In the genomic region with DNA sequence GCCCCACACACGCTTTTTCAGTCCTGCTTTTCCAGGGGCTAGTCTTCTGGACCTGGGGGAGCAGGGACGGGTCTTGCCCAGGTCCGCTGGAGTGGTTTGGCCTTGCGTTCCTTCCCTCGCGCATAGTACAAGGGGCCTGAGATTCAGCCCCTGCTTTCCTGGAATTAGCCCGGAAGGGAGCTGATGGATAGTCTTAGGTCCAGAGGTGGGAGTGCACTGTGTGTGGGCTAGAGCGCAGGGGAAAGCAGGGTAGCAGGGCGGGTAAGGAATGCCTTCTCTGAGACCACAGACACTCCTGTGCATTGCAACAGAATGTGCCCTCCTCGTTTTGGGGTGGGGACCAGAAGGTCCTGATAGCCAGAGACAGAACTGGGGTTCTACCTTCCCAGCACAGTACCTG, we compare ENCODE assay signal across 8 mouse cellular contexts. TPM values are rescaled to one million over a fixed set of nuclear protein-coding genes. Genes with fewer than 3 reads are reported as not detected.
A peak's percentile ranks its signal among the peaks of the same experiment; 100 is the strongest.
DNase-seq lines count a peak whose midpoint lies in the region; ATAC-seq and TF ChIP-seq lines count a peak whose summit lies in the region.

No protein-coding gene starts in this region.

- H3K4me1 ChIP-seq in kidney, embryonic 15.5 days, result peaks cover 69% of the 10 kb centered on the region
- peaks cover 26% of the 10 kb centered on the region for H3K4me1 ChIP-seq in embryonic facial prominence, embryonic 14.5 days (ENCODE audit: control insufficient read depth, insufficient read depth, low read length)
- peaks cover 35% of the 10 kb centered on the region for H3K4me1 ChIP-seq in intestine, embryonic 14.5 days (replicated peaks; ENCODE audit: control insufficient read depth, insufficient read depth, low read length)
- peaks cover 17% of the 10 kb centered on the region for H3K4me1 ChIP-seq in midbrain, postnatal 0 days (ENCODE audit: insufficient read depth, low read length)

- peak overlapping the region; percentile 83 for H3K4me3 ChIP-seq in kidney, embryonic 15.5 days (replicated peaks)
- H3K4me3 ChIP-seq in embryonic facial prominence, embryonic 14.5 days (ENCODE audit: low read depth, low read length), result peak overlapping the region; percentile 64
- H3K4me3 ChIP-seq in intestine, embryonic 14.5 days (ENCODE audit: low read depth, low read length), result peak overlapping the region; percentile 71
- H3K4me3 ChIP-seq in midbrain, postnatal 0 days (ENCODE audit: low read depth, low read length), result peak overlapping the region; percentile 61

- 23% methylated on average over 10 of the region's 10 CpGs for WGBS in kidney, embryonic 15.5 days
- 48% methylated on average over 10 of the region's 10 CpGs for WGBS in embryonic facial prominence, embryonic 14.5 days
- WGBS in intestine, embryonic 14.5 days, result 21% methylated on average over 10 of the region's 10 CpGs
- 43% methylated on average over 10 of the region's 10 CpGs for WGBS in midbrain, postnatal 0 days

- peak; percentile 45 for ATAC-seq in kidney, embryonic 15.5 days (replicated peaks; ENCODE audit: low FRiP score)
- ATAC-seq in embryonic facial prominence, embryonic 14.5 days (ENCODE audit: low read depth), result no peak
- peak; percentile 36 for ATAC-seq in intestine, embryonic 14.5 days (replicated peaks; ENCODE audit: low FRiP score, low TSS enrichment, low read depth)
- ATAC-seq in midbrain, postnatal 0 days (ENCODE audit: low FRiP score), result 0 out of 2 replicates have a peak, but pooled peaks have one; percentile 33

- H3K27me3 ChIP-seq in kidney, embryonic 15.5 days, result no peaks in the 10 kb centered on the region
- H3K27me3 ChIP-seq in embryonic facial prominence, embryonic 14.5 days (replicated peaks; ENCODE audit: control insufficient read depth, insufficient read depth, low read length), result no peaks in the 10 kb centered on the region
- H3K27me3 ChIP-seq in intestine, embryonic 14.5 days (replicated peaks; ENCODE audit: control insufficient read depth, insufficient read depth, low read length), result no peaks in the 10 kb centered on the region
- H3K27me3 ChIP-seq in midbrain, postnatal 0 days (ENCODE audit: insufficient read depth, low read length), result no peaks in the 10 kb centered on the region

- H3K4me2 ChIP-seq in kidney, embryonic 15.5 days, result peak overlapping the region; percentile 89
- H3K4me2 ChIP-seq in embryonic facial prominence, embryonic 14.5 days (ENCODE audit: low read depth, low read length), result peak overlapping the region; percentile 74
- H3K4me2 ChIP-seq in intestine, embryonic 14.5 days (ENCODE audit: low read length), result peak overlapping the region; percentile 80
- H3K4me2 ChIP-seq in midbrain, postnatal 0 days (ENCODE audit: low read depth, low read length, poor library complexity, severe bottlenecking), result peak overlapping the region; percentile 91

- no peak for DNase-seq in kidney, adult 11 months
- DNase-seq in embryonic facial prominence, embryonic 14.5 days (ENCODE audit: low spot score), result no peak
- DNase-seq in intestine, embryonic 14.5 days (ENCODE audit: low spot score), result no peak
- no peak for DNase-seq in midbrain, postnatal 0 days (ENCODE audit: low spot score)
- no peak for DNase-seq in ovary, postnatal 36 days (ENCODE audit: low spot score)
- no peak for DNase-seq in right cerebral cortex, postnatal 4 days
- DNase-seq in B cell, adult 2 months, result no peak

- TF ChIP-seq CTCF in midbrain, postnatal 0 days (IDR thresholded peaks at IDR 0.05), result no peak

- H3K27ac ChIP-seq in kidney, embryonic 15.5 days, result peak overlapping the region; percentile 87
- H3K27ac ChIP-seq in embryonic facial prominence, embryonic 14.5 days (replicated peaks; ENCODE audit: low read depth, low read length), result peak overlapping the region; percentile 34
- no peak overlapping the region; the same call in 1 of the 2 replicates for H3K27ac ChIP-seq in intestine, embryonic 14.5 days (ENCODE audit: low read depth)
- H3K27ac ChIP-seq in midbrain, postnatal 0 days (ENCODE audit: low read depth, low read length), result peak overlapping the region; percentile 80

- 0 out of 2 replicates have a peak overlapping the region, but pooled peaks have one; percentile 73 for H3K9ac ChIP-seq in kidney, embryonic 15.5 days
- peak overlapping the region; percentile 83; the same call in 1 of the 2 replicates for H3K9ac ChIP-seq in embryonic facial prominence, embryonic 14.5 days (ENCODE audit: low read depth, low read length)
- H3K9ac ChIP-seq in intestine, embryonic 14.5 days (ENCODE audit: low read length), result no peak overlapping the region
- H3K9ac ChIP-seq in midbrain, postnatal 0 days (replicated peaks; ENCODE audit: low read length, poor library complexity, severe bottlenecking), result peak overlapping the region; percentile 87

- H3K36me3 ChIP-seq in kidney, embryonic 15.5 days, result peaks cover 24% of the 10 kb centered on the region
- peaks cover 25% of the 10 kb centered on the region for H3K36me3 ChIP-seq in embryonic facial prominence, embryonic 14.5 days (ENCODE audit: control insufficient read depth, insufficient read depth, low read length)
- H3K36me3 ChIP-seq in intestine, embryonic 14.5 days (ENCODE audit: control insufficient read depth, insufficient read depth, low read length), result peaks cover 17% of the 10 kb centered on the region
- no peaks in the 10 kb centered on the region; the same call in 1 of the 2 replicates for H3K36me3 ChIP-seq in midbrain, postnatal 0 days (ENCODE audit: insufficient read depth, low read length)

- H3K9me3 ChIP-seq in kidney, embryonic 15.5 days (replicated peaks), result no peaks in the 10 kb centered on the region
- no peaks in the 10 kb centered on the region for H3K9me3 ChIP-seq in embryonic facial prominence, embryonic 14.5 days (ENCODE audit: control insufficient read depth, low read length)
- no peaks in the 10 kb centered on the region for H3K9me3 ChIP-seq in intestine, embryonic 14.5 days (ENCODE audit: control insufficient read depth, low read length)
- H3K9me3 ChIP-seq in midbrain, postnatal 0 days (ENCODE audit: low read length), result no peaks in the 10 kb centered on the region

RNA-seq across cellular contexts. Expression of a gene that starts 0.4 kb away (rescaled TPM):
- 333 and 353 TPM in 2 replicates for polyA plus RNA-seq in kidney, embryonic 15.5 days (2015; fragmentation: Nextera tagmentation; extraction: Ambion mirVana)
- 291 and 314 TPM in 2 replicates for polyA plus RNA-seq in embryonic facial prominence, embryonic 14.5 days (2014; fragmentation: Nextera tagmentation; extraction: Ambion mirVana)
- polyA plus RNA-seq in intestine, embryonic 14.5 days (2014; fragmentation: Nextera tagmentation; extraction: Ambion mirVana), result 580 and 583 TPM in 2 replicates
- 83.9 and 97.2 TPM in 2 replicates for total RNA-seq in midbrain, postnatal 0 days (2014; rRNA removed)
- 157 and 170 TPM in 2 replicates for polyA plus RNA-seq in midbrain, postnatal 0 days (2015; fragmentation: Nextera tagmentation; extraction: Ambion mirVana)

RNA-seq across cellular contexts. Expression of a gene that starts 9.3 kb away (rescaled TPM):
- polyA plus RNA-seq in kidney, embryonic 15.5 days (2015; fragmentation: Nextera tagmentation; extraction: Ambion mirVana), result 40.8 and 50.4 TPM in 2 replicates
- polyA plus RNA-seq in embryonic facial prominence, embryonic 14.5 days (2014; fragmentation: Nextera tagmentation; extraction: Ambion mirVana), result 32.9 and 33.7 TPM in 2 replicates
- 43.8 and 49.3 TPM in 2 replicates for polyA plus RNA-seq in intestine, embryonic 14.5 days (2014; fragmentation: Nextera tagmentation; extraction: Ambion mirVana)
- 9.2 and 15.6 TPM in 2 replicates for total RNA-seq in midbrain, postnatal 0 days (2014; rRNA removed)
- polyA plus RNA-seq in midbrain, postnatal 0 days (2015; fragmentation: Nextera tagmentation; extraction: Ambion mirVana), result 6.4 TPM in 2 replicates

RNA-seq across cellular contexts. Expression of a gene that starts 26.0 kb away (rescaled TPM):
- 13.2 and 17.8 TPM in 2 replicates for polyA plus RNA-seq in kidney, embryonic 15.5 days (2015; fragmentation: Nextera tagmentation; extraction: Ambion mirVana)
- polyA plus RNA-seq in embryonic facial prominence, embryonic 14.5 days (2014; fragmentation: Nextera tagmentation; extraction: Ambion mirVana), result 18.7 and 22.7 TPM in 2 replicates
- 17.9 and 21.6 TPM in 2 replicates for polyA plus RNA-seq in intestine, embryonic 14.5 days (2014; fragmentation: Nextera tagmentation; extraction: Ambion mirVana)
- 10.8 and 14.2 TPM in 2 replicates for total RNA-seq in midbrain, postnatal 0 days (2014; rRNA removed)
- 1.3 and 1.8 TPM in 2 replicates for polyA plus RNA-seq in midbrain, postnatal 0 days (2015; fragmentation: Nextera tagmentation; extraction: Ambion mirVana)

RNA-seq across cellular contexts. Expression of a gene that starts 34.1 kb away (rescaled TPM):
- polyA plus RNA-seq in kidney, embryonic 15.5 days (2015; fragmentation: Nextera tagmentation; extraction: Ambion mirVana), result 14.0 and 16.0 TPM in 2 replicates
- 13.1 TPM in 2 replicates for polyA plus RNA-seq in embryonic facial prominence, embryonic 14.5 days (2014; fragmentation: Nextera tagmentation; extraction: Ambion mirVana)
- polyA plus RNA-seq in intestine, embryonic 14.5 days (2014; fragmentation: Nextera tagmentation; extraction: Ambion mirVana), result 12.2 and 13.8 TPM in 2 replicates
- 12.1 and 14.6 TPM in 2 replicates for total RNA-seq in midbrain, postnatal 0 days (2014; rRNA removed)
- polyA plus RNA-seq in midbrain, postnatal 0 days (2015; fragmentation: Nextera tagmentation; extraction: Ambion mirVana), result 10.9 and 12.7 TPM in 2 replicates

RNA-seq across cellular contexts. Expression of a gene that starts 34.3 kb away (rescaled TPM):
- 51.8 and 54.8 TPM in 2 replicates for polyA plus RNA-seq in kidney, embryonic 15.5 days (2015; fragmentation: Nextera tagmentation; extraction: Ambion mirVana)
- 66.7 and 74.5 TPM in 2 replicates for polyA plus RNA-seq in embryonic facial prominence, embryonic 14.5 days (2014; fragmentation: Nextera tagmentation; extraction: Ambion mirVana)
- 67.3 and 71.8 TPM in 2 replicates for polyA plus RNA-seq in intestine, embryonic 14.5 days (2014; fragmentation: Nextera tagmentation; extraction: Ambion mirVana)
- total RNA-seq in midbrain, postnatal 0 days (2014; rRNA removed), result 14.1 and 23.2 TPM in 2 replicates
- 135 and 138 TPM in 2 replicates for polyA plus RNA-seq in midbrain, postnatal 0 days (2015; fragmentation: Nextera tagmentation; extraction: Ambion mirVana)
